21 mouse cellular contexts compared by ENCODE assay signal in genomic region chr6:98262961-98263360, GRCm38 (mm10).
DNase-seq lines count a peak whose midpoint lies in the region; TF ChIP-seq lines count a peak whose summit lies in the region.
"Had no signal": no experiment of that assay in that cellular context is flagged by ENCODE, and none has a peak within 500 bp of the region (broad histone marks: within the 10 kb centered on the region; RNA-seq: fewer than 3 reads in every experiment).

No protein-coding gene starts in this region.

- H3K4me1 ChIP-seq in MEL (ENCODE audit: control insufficient read depth in 1 of 2, insufficient read depth in 2 of 2, low read length in 2 of 2), result no peaks in the 10 kb centered on the region
- H3K4me1 ChIP-seq: forebrain, embryonic 13.5 days; heart, embryonic 12.5 days; hindbrain, embryonic 10.5 days; midbrain, embryonic 12.5 days had no signal

- TF ChIP-seq POLR2A in MEL (IDR thresholded peaks at IDR 0.05; ENCODE audit: control insufficient read depth in 1 of 2, insufficient read depth in 1 of 2, low read depth in 1 of 2, low read length in 2 of 2, poor library complexity in 1 of 2), result no peak

- H3K9ac ChIP-seq in MEL (ENCODE audit: control insufficient read depth, low read depth, low read length, poor library complexity, severe bottlenecking), result no peak overlapping the region
- H3K9ac ChIP-seq: forebrain, embryonic 13.5 days; heart, embryonic 12.5 days; midbrain, embryonic 12.5 days had no signal

- H3K27ac ChIP-seq in gastrocnemius, adult 2 months, result no peak overlapping the region
- no peak overlapping the region for H3K27ac ChIP-seq in left cerebral cortex, adult 2 months
- no peak overlapping the region for H3K27ac ChIP-seq in MEL (ENCODE audit: control insufficient read depth, low read depth, low read length)
- H3K27ac ChIP-seq: forebrain, embryonic 13.5 days; hindbrain, embryonic 10.5 days; midbrain, embryonic 12.5 days had no signal

- H3K79me2 ChIP-seq in MEL (ENCODE audit: control insufficient read depth, insufficient read depth, low read length, poor library complexity), result no peaks in the 10 kb centered on the region

- H3K9me3 ChIP-seq in MEL (replicated peaks; ENCODE audit: insufficient read depth, low read length), result no peaks in the 10 kb centered on the region

- no peak for TF ChIP-seq EP300 in MEL (IDR thresholded peaks at IDR 0.05; ENCODE audit: low read depth in 1 of 2, low read length in 2 of 2)

- no peak; the same call in 1 of the 2 replicates for TF ChIP-seq RAD21 in MEL (IDR thresholded peaks at IDR 0.05; ENCODE audit: low read depth, low read length)

- H3K36me3 ChIP-seq in MEL (ENCODE audit: control insufficient read depth in 1 of 2, insufficient read depth in 2 of 2, low read length in 2 of 2), result no peaks in the 10 kb centered on the region
- H3K36me3 ChIP-seq: heart, embryonic 12.5 days; hindbrain, embryonic 10.5 days; midbrain, embryonic 12.5 days had no signal

- no peak overlapping the region for H3K4me3 ChIP-seq in gastrocnemius, adult 2 months
- H3K4me3 ChIP-seq in left cerebral cortex, adult 2 months, result no peak overlapping the region
- no peak overlapping the region for H3K4me3 ChIP-seq in MEL (ENCODE audit: control insufficient read depth in 1 of 2, insufficient read depth in 1 of 2, low read depth in 2 of 2, low read length in 2 of 2)
- H3K4me3 ChIP-seq: forebrain, embryonic 13.5 days; heart, embryonic 12.5 days; hindbrain, embryonic 10.5 days; midbrain, embryonic 12.5 days had no signal

- peak; percentile 16; the same call in 1 of the 2 replicates for TF ChIP-seq CTCF in gastrocnemius, adult 2 months (IDR thresholded peaks at IDR 0.05)
- peak; percentile 12; the same call in 1 of the 2 replicates for TF ChIP-seq CTCF in left cerebral cortex, adult 2 months (IDR thresholded peaks at IDR 0.05)
- peak in 2 of 3 experiments; percentile 1 to 25; a peak in 1 of 6 replicates for TF ChIP-seq CTCF in MEL (IDR thresholded peaks at IDR 0.05 in 2 of 3, conservative IDR thresholded peaks at IDR 0.05 in 1 of 3; ENCODE audit: control insufficient read depth in 1 of 3, insufficient read depth in 1 of 3, low read depth in 2 of 3, low read length in 3 of 3, poor library complexity in 1 of 3, severe bottlenecking in 1 of 3)

- intact Hi-C loops in gastrocnemius, adult 2 months (cut with DNase I), result no loop called here
- intact Hi-C loops in left cerebral cortex, adult 2 months (cut with DNase I), result no loop called here
- intact Hi-C loops in left cerebral cortex, postnatal 14 days (cut with DNase I), result no loop called here

- no peaks in the 10 kb centered on the region for H3K27me3 ChIP-seq in MEL (ENCODE audit: control insufficient read depth in 1 of 2, insufficient read depth in 2 of 2, low read length in 2 of 2)
- H3K27me3 ChIP-seq: forebrain, embryonic 13.5 days; heart, embryonic 12.5 days; midbrain, embryonic 12.5 days had no signal

- DNase-seq in gastrocnemius, adult 2 months, result no peak
- DNase-seq in gastrocnemius, adult 8-10 months (ENCODE audit: low spot score in 2 of 2), result no peak
- no peak for DNase-seq in left cerebral cortex, adult 2 months (ENCODE audit: extremely low spot score in 1 of 2, low spot score in 2 of 2)
- no peak for DNase-seq in left cerebral cortex, postnatal 14 days (ENCODE audit: low spot score in 2 of 2)
- DNase-seq in 3T3-L1 (ENCODE audit: low read depth, low spot score), result peak; percentile 22
- peak; percentile 7 for DNase-seq in MEL (ENCODE audit: low read depth, low spot score)
- no peak for DNase-seq in c-Kit-positive CD71-positive TER-119-positive erythroid progenitor cells, embryonic 14.5 days (ENCODE audit: low spot score)
- no peak for DNase-seq in cerebellum, adult 18-20 months
- DNase-seq: adrenal gland, adult 2 months; cerebellum, adult 11-12 months; gastrocnemius, postnatal 10 days; heart, postnatal 10 days; kidney, adult 8-10 months; kidney, postnatal 25 days; lung, postnatal 14 days; right cerebral cortex, postnatal 14 days; thymus, postnatal 14 days had no signal

TF ChIP-seq in MEL, 35 proteins besides CTCF, POLR2A, EP300 and RAD21:
- no peak for TF ChIP-seq TAL1 (IDR thresholded peaks at IDR 0.05; ENCODE audit: low read length)
- no peak for TF ChIP-seq ZKSCAN1 (IDR thresholded peaks at IDR 0.05; ENCODE audit: low read depth, low read length)
- TF ChIP-seq MYB (IDR thresholded peaks at IDR 0.05; ENCODE audit: low read depth, low read length), result no peak
- TF ChIP-seq UBTF (IDR thresholded peaks at IDR 0.05; ENCODE audit: borderline replicate concordance, insufficient read depth, low read depth, low read length), result no peak
- no peak for TF ChIP-seq KAT2A (conservative IDR thresholded peaks at IDR 0.05; ENCODE audit: low read depth, low read length)

Comparison
In these comparisons a context has a peak if more than half of its experiments do, and no peak if none do; other contexts are left out.
1. DNase-seq: peak in 3T3-L1 (single experiment) and MEL (single experiment); none in gastrocnemius, adult 2 months (single experiment), gastrocnemius, adult 8-10 months (0 of 2), left cerebral cortex, adult 2 months (0 of 2), left cerebral cortex, postnatal 14 days (0 of 2), c-Kit-positive CD71-positive TER-119-positive erythroid progenitor cells, embryonic 14.5 days (single experiment) and cerebellum, adult 18-20 months (0 of 2).
2. Peak in every context shown above with its lines, with median percentiles within 50 percentile points of each other: CTCF ChIP-seq.